Mouse (Mus musculus) hindbrain, embryonic 16.5 days (tissue): ENCODE measurements around the gene Spocd1. TPM values are rescaled to one million over a fixed set of nuclear protein-coding genes. Genes with fewer than 3 reads are reported as not detected.

ENCODE experiments used
- ATAC-seq: fragments of 200-750 bp; cut with Nextera tagmentation; 2 replicates; pipeline ENCODE4 v1.8.0; 2017; ENCODE audit warnings: moderate TSS enrichment, moderate library complexity
- H3K27ac ChIP-seq: fragments of 300-500 bp; sonication (generic); 2 replicates; pipeline ENCODE4 v1.5.1; 2014; ENCODE audit warnings: low read depth, mild to moderate bottlenecking, control low read depth, low read length, moderate library complexity
- H3K27me3 ChIP-seq: fragments of 300-500 bp; sonication (generic); replicated peaks from 2 replicates; pipeline ENCODE4 v1.6.1; 2014; ENCODE audit warnings: low read length; ENCODE audit not compliant: control insufficient read depth, insufficient read depth
- H3K36me3 ChIP-seq: fragments of 300-500 bp; sonication (generic); 2 replicates; pipeline ENCODE4 v1.6.1; 2014; ENCODE audit warnings: mild to moderate bottlenecking, low read length, moderate library complexity, mixed read lengths; ENCODE audit not compliant: control insufficient read depth, insufficient read depth
- H3K4me1 ChIP-seq: fragments of 300-500 bp; sonication (generic); 2 replicates; pipeline ENCODE4 v1.6.1; 2014; ENCODE audit warnings: low read depth, low read length; ENCODE audit not compliant: control insufficient read depth, insufficient read depth
- H3K4me2 ChIP-seq: fragments of 300-500 bp; sonication (generic); 2 replicates; pipeline ENCODE4 v1.6.1; 2014; ENCODE audit warnings: mild to moderate bottlenecking, low read length, control low read depth, moderate library complexity
- H3K4me3 ChIP-seq: fragments of 300-500 bp; sonication (generic); 2 replicates; pipeline ENCODE4 v1.5.1; 2014; ENCODE audit warnings: mild to moderate bottlenecking, low read length, control low read depth, moderate library complexity
- H3K9ac ChIP-seq: fragments of 300-500 bp; sonication (generic); 2 replicates; pipeline ENCODE4 v1.6.1; 2014; ENCODE audit warnings: low read depth, mild to moderate bottlenecking, control low read depth, low read length, moderate library complexity
- H3K9me3 ChIP-seq: fragments of 300-500 bp; sonication (generic); 2 replicates; pipeline ENCODE4 v1.6.1; 2014; ENCODE audit warnings: mild to moderate bottlenecking, low read length, moderate library complexity; ENCODE audit not compliant: control insufficient read depth
- WGBS: fragments of 180-500 bp; shearing (Covaris S2); extraction: QIAGEN DNeasy Blood & Tissue Kit; methylation state at CpG from one replicate; pipeline ENCODE4 v1.1.7; 2014; 5-methylcytosine and 5-hydroxymethylcytosine counted together
- polyA plus RNA-seq: library from polyadenylated mRNA; unstranded; fragments of >200 nt; fragmentation: Nextera tagmentation; extraction: Ambion mirVana; gene quantifications from 2 replicates; pipeline ENCODE4 v1.2.1, GENCODE M21; 2015

Spocd1 gene
- polyA plus RNA-seq, 1 experiment from 2014 or later = not detected

DNA sequence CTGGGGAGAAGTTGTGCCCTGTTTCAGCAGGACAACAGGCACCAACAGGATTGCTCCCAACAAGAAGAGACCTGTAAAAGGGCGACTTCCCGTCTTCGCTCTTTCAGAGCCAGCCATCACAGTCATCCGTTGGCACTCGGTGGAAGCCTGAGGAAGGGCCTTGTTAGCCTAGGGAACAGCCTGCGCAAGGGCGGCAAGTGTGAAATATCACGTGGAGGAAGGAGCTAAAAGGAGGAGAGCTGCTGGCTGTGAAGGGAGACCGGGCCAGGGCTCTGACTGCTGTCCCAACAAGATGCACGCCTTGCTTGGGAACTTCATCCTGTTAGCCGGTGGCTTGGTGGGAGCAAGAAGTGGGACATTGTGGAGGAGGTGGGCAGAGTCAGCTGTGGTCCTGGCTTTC lies 69.1 kb downstream of the Spocd1 start:
- peaks cover 27% of the 10 kb centered on the region for H3K4me1 ChIP-seq
- no peak overlapping the region for H3K4me3 ChIP-seq
- H3K4me2 ChIP-seq = no peak overlapping the region
- ATAC-seq = no peak
- no peak overlapping the region for H3K27ac ChIP-seq
- 0 out of 2 replicates have a peak, but pooled peaks cover 2% of the 10 kb centered on the region for H3K27me3 ChIP-seq
- H3K36me3 ChIP-seq = 0 out of 2 replicates have a peak, but pooled peaks cover 2% of the 10 kb centered on the region
- H3K9me3 ChIP-seq = no peaks in the 10 kb centered on the region
- H3K9ac ChIP-seq = no peak overlapping the region
- 78% methylated on average over 11 of the region's 11 CpGs for WGBS

DNA sequence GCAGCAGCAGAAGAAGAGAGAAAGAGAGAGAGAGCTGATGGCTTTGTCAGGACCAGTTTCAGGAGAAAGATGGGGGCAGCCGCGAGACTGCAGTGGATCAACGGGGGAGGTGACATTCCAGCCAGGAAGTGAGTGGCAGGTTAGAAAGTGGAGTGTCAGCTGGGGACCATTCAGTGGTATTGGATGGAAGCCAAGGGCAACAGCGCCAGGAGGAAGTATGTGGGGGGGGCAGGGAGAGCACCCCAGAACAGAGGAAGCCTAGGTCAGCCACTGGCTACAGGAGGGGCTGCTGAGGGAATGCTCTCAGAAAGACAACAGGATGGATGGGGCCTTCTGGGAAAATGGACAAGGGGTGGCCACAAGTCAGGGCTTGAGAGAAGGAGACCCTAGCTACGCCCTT lies 72.7 kb downstream of the Spocd1 start:
- Histone ChIP-seq H3K9ac (no peak overlapping the region), H3K4me2 (no peak overlapping the region), H3K27ac (peak overlapping the region; percentile 36; the same call in 1 of the 2 replicates), H3K9me3 (no peaks in the 10 kb centered on the region), H3K36me3 (0 out of 2 replicates have a peak, but pooled peaks cover 2% of the 10 kb centered on the region), H3K4me3 (no peak overlapping the region), H3K4me1 (peaks cover 12% of the 10 kb centered on the region), H3K27me3 (no peaks in the 10 kb centered on the region)
- WGBS = 32% methylated on average over 5 of the region's 5 CpGs
- no peak for ATAC-seq

DNA sequence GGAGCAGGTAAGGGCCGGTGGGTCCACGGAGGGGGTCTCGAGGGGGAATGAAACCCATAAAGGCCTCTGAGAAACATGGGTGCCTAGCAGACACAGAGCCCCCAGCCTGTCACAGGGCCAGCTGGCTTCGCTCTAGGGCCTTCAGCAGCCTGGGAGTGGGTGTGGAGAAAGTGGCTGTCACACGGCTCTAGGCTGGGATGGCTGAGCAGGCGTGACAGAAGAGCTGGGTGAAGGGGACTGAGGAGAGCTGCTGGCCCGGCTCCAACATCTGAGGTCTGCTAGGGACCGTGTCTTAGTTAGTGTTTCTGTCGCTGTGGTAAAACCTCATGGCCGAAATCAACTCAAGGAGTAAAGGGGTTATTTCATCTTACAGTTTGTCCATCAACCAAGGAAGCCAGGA lies 73.1 kb downstream of the Spocd1 start:
- Histone ChIP-seq H3K9ac (no peak overlapping the region), H3K4me3 (no peak overlapping the region), H3K4me1 (peaks cover 13% of the 10 kb centered on the region), H3K4me2 (no peak overlapping the region), H3K36me3 (0 out of 2 replicates have a peak, but pooled peaks cover 2% of the 10 kb centered on the region), H3K9me3 (no peaks in the 10 kb centered on the region), H3K27me3 (no peaks in the 10 kb centered on the region), H3K27ac (peak overlapping the region; percentile 36; the same call in 1 of the 2 replicates)
- 61% methylated on average over 10 of the region's 10 CpGs for WGBS
- peak; percentile 54 for ATAC-seq

DNA sequence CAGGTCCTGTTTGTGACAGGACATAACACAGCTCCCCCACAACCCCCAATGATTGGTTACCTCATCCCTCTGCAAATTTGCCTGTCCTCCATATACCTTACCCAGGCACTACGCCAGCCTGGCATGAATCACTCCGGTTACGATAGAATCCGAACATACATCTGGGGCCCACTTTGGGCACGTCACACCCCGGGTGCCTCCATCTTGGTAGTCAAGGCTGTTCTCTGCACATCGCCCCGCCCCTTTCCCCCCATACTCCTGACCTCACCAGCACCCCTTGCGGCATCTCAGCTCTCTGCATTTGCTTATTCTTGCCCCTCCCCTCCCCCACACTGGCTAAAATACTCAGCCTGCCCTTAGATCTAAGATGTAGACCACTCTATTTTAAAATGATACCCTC lies 76.5 kb downstream of the Spocd1 start:
- ATAC-seq = no peak
- no peak overlapping the region for H3K4me2 ChIP-seq
- WGBS = 57% methylated on average over 9 of the region's 9 CpGs
- H3K9ac ChIP-seq = no peak overlapping the region
- peaks cover 13% of the 10 kb centered on the region for H3K4me1 ChIP-seq
- H3K27me3 ChIP-seq = no peaks in the 10 kb centered on the region
- H3K27ac ChIP-seq = no peak overlapping the region
- no peak overlapping the region for H3K4me3 ChIP-seq
- H3K9me3 ChIP-seq = no peaks in the 10 kb centered on the region
- peaks cover 19% of the 10 kb centered on the region for H3K36me3 ChIP-seq

DNA sequence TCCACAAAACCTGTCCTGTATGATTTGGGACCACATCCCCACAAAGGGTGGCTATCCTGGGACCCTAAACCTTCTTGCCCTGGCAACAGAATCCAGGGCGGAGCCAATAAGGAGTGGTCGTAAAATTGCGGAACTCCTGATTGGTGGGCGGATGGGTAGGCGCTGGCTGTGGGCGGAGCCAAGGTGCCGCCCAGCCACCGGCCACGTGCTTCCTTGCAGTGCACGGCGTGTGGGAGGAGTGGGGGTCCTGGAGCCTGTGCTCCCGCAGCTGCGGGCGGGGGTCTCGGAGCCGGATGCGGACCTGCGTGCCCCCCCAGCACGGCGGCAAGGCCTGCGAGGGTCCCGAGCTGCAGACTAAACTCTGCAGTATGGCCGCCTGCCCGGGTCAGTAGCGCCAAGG lies 77.5 kb downstream of the Spocd1 start:
- ATAC-seq = no peak
- WGBS = 23% methylated on average over 25 of the region's 25 CpGs

More for the DNA sequence above, 77.5 kb downstream of the Spocd1 start:
- Histone ChIP-seq H3K4me2 (peak overlapping the region; percentile 44), H3K27ac (no peak overlapping the region), H3K36me3 (peaks cover 24% of the 10 kb centered on the region), H3K9me3 (no peaks in the 10 kb centered on the region), H3K4me1 (peaks cover 9% of the 10 kb centered on the region), H3K4me3 (0 out of 2 replicates have a peak overlapping the region, but pooled peaks have one; percentile 3), H3K27me3 (no peaks in the 10 kb centered on the region), H3K9ac (peak overlapping the region; percentile 38; the same call in 1 of the 2 replicates)

Other genes starting within 250 kb of the Spocd1 start
- gene Tmem39b, start 232.4 kb upstream of the Spocd1 start, polyA plus RNA-seq = 12.7 and 14.8 TPM in 2 replicates
- 96.3 and 104 TPM in 2 replicates for gene Khdrbs1, start 186.9 kb upstream of the Spocd1 start, polyA plus RNA-seq
- gene Ptp4a2, start 118.0 kb upstream of the Spocd1 start, polyA plus RNA-seq = 217 and 224 TPM in 2 replicates
- gene Adgrb2, start 55.6 kb downstream of the Spocd1 start, polyA plus RNA-seq = 13.4 and 14.9 TPM in 2 replicates
- gene Col16a1, start 118.6 kb downstream of the Spocd1 start, polyA plus RNA-seq = 11.8 and 16.2 TPM in 2 replicates
- gene Pef1, start 173.3 kb downstream of the Spocd1 start, polyA plus RNA-seq = 69.0 and 71.3 TPM in 2 replicates
- gene Hcrtr1, start 210.1 kb downstream of the Spocd1 start, polyA plus RNA-seq = 5.7 and 8.6 TPM in 2 replicates
- gene Tinagl1, start 245.9 kb downstream of the Spocd1 start, polyA plus RNA-seq = 10.0 and 12.5 TPM in 2 replicates